Mouse (Mus musculus) limb, embryonic 11.5 days (tissue): Measurements from ENCODE around the gene Pofut1. TPM values are rescaled to one million over a fixed set of nuclear protein-coding genes. Genes with fewer than 3 reads are reported as not detected.

ENCODE experiments used
- ATAC-seq: fragments of 200-750 bp; cut with Nextera tagmentation; 2 replicates; pipeline ENCODE4 v1.8.0; 2017; ENCODE audit warnings: low read depth; ENCODE audit not compliant: insufficient number of reproducible peaks, low FRiP score, low TSS enrichment
- DNase-seq: peaks from one replicate; pipeline ENCODE4 v3.0.0-alpha.2; 2015; ENCODE audit warnings: low spot score
- H3K27ac ChIP-seq: fragments of 300-500 bp; sonication (generic); replicated peaks from 2 replicates; pipeline ENCODE4 v1.5.1; 2014; ENCODE audit warnings: low read depth, mild to moderate bottlenecking, low read length
- H3K27me3 ChIP-seq: fragments of 300-500 bp; sonication (generic); 2 replicates; pipeline ENCODE4 v1.6.1; 2014; ENCODE audit warnings: mild to moderate bottlenecking, low read length, mixed read lengths; ENCODE audit not compliant: control insufficient read depth, insufficient read depth
- H3K36me3 ChIP-seq: fragments of 300-500 bp; sonication (generic); 2 replicates; pipeline ENCODE4 v1.6.1; 2014; ENCODE audit warnings: mild to moderate bottlenecking, low read length, moderate library complexity, mixed read lengths; ENCODE audit not compliant: control insufficient read depth, insufficient read depth
- H3K4me1 ChIP-seq: fragments of 300-500 bp; sonication (generic); 2 replicates; pipeline ENCODE4 v1.6.1; 2014; ENCODE audit warnings: low read length, mixed read lengths; ENCODE audit not compliant: control insufficient read depth, insufficient read depth
- H3K4me2 ChIP-seq: fragments of 300-500 bp; sonication (generic); 2 replicates; pipeline ENCODE4 v1.6.1; 2014; ENCODE audit warnings: low read depth, mild to moderate bottlenecking, moderate library complexity; ENCODE audit not compliant: severe bottlenecking
- H3K4me3 ChIP-seq: fragments of 300-500 bp; sonication (generic); 2 replicates; pipeline ENCODE4 v1.5.1; 2014; ENCODE audit warnings: low read depth, low read length
- H3K9ac ChIP-seq: fragments of 300-500 bp; sonication (generic); 2 replicates; pipeline ENCODE4 v1.6.1; 2014; ENCODE audit warnings: mild to moderate bottlenecking, low read length
- H3K9me3 ChIP-seq: fragments of 300-500 bp; sonication (generic); 2 replicates; pipeline ENCODE4 v1.6.1; 2016; ENCODE audit warnings: low read length; ENCODE audit not compliant: control insufficient read depth
- WGBS: fragments of 180-500 bp; shearing (Covaris S2); extraction: QIAGEN DNeasy Blood & Tissue Kit; methylation state at CpG from one replicate; pipeline ENCODE4 v1.1.7; 2014; 5-methylcytosine and 5-hydroxymethylcytosine counted together
- polyA plus RNA-seq: library from polyadenylated mRNA; unstranded; fragments of >200 nt; fragmentation: Nextera tagmentation; extraction: Ambion mirVana; gene quantifications from 2 replicates; pipeline ENCODE4 v1.2.1, GENCODE M21; 2014

The Pofut1 gene
- polyA plus RNA-seq, 1 experiment from 2014 or later, result 7.3 TPM

- H3K4me3 ChIP-seq, result no peak overlapping the region
- no peak for DNase-seq
- no peak overlapping the region for H3K9ac ChIP-seq
- no peak overlapping the region for H3K4me2 ChIP-seq
- H3K9me3 ChIP-seq, result no peaks in the 10 kb centered on the region
- WGBS, result 79% methylated on average over 4 of the region's 4 CpGs
- no peaks in the 10 kb centered on the region for H3K27me3 ChIP-seq
- no peak overlapping the region for H3K27ac ChIP-seq
- peaks cover 9% of the 10 kb centered on the region for H3K36me3 ChIP-seq
- ATAC-seq, result no peak
- no peaks in the 10 kb centered on the region for H3K4me1 ChIP-seq
These were observed 28.0 kb upstream of the Pofut1 start for GRCm38 (mm10) chr2:153213351-153213750.

- WGBS, result 72% methylated on average over 6 of the region's 6 CpGs
- no peaks in the 10 kb centered on the region for H3K27me3 ChIP-seq
- DNase-seq, result no peak
- no peak overlapping the region for H3K27ac ChIP-seq
- no peak overlapping the region for H3K4me3 ChIP-seq
- ATAC-seq, result no peak
- H3K4me2 ChIP-seq, result no peak overlapping the region
- no peaks in the 10 kb centered on the region for H3K4me1 ChIP-seq
- no peak overlapping the region for H3K9ac ChIP-seq
- H3K36me3 ChIP-seq, result peaks cover 2% of the 10 kb centered on the region
- no peaks in the 10 kb centered on the region for H3K9me3 ChIP-seq
These were observed 26.5 kb upstream of the Pofut1 start for GRCm38 (mm10) chr2:153214771-153215259.

- no peak overlapping the region for H3K4me3 ChIP-seq
- WGBS, result 83% methylated on average over 4 of the region's 4 CpGs
- ATAC-seq (no peak), DNase-seq (no peak)
- H3K36me3 ChIP-seq, result no peaks in the 10 kb centered on the region; the same call in none of the 2 replicates
- H3K4me2 ChIP-seq, result no peak overlapping the region
- H3K9ac ChIP-seq, result no peak overlapping the region
- H3K27ac ChIP-seq, result no peak overlapping the region
- H3K9me3 ChIP-seq, result no peaks in the 10 kb centered on the region
- H3K4me1 ChIP-seq, result no peaks in the 10 kb centered on the region
- H3K27me3 ChIP-seq, result no peaks in the 10 kb centered on the region
These were observed 25.9 kb upstream of the Pofut1 start for GRCm38 (mm10) chr2:153215421-153215820.

DNA sequence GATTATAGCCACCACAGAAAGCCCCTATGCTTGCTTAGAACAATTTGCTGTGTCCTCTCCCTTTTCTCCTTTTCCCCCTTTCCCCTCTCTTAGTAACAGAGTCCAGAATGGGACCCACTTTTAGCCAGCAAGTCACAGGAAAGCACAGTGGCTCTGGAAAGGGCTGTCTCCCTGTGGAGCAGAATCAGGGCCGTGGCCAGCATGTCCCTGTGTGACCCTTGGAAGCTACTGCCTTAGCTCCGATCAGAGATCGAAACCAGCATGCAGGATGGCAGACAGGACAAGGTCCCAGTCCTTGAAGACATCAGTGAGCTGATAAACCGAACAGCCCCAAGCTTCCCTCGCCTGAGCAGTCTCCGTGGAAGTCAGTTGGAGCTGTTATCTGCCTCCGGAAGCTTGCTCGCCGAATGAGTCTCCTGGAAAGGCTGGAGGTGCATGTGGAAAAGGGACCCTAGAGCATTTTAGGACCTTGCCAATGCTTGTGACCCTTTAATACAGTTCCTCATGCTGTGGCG lies 23.4 kb upstream of the Pofut1 start:
- Histone ChIP-seq H3K27ac (no peak overlapping the region), H3K4me1 (no peaks in the 10 kb centered on the region), H3K4me3 (no peak overlapping the region), H3K9me3 (no peaks in the 10 kb centered on the region), H3K36me3 (no peaks in the 10 kb centered on the region; the same call in none of the 2 replicates), H3K27me3 (no peaks in the 10 kb centered on the region), H3K9ac (no peak overlapping the region), H3K4me2 (no peak overlapping the region)
- DNase-seq (no peak), ATAC-seq (no peak)
- WGBS, result 82% methylated on average over 10 of the region's 10 CpGs

DNA sequence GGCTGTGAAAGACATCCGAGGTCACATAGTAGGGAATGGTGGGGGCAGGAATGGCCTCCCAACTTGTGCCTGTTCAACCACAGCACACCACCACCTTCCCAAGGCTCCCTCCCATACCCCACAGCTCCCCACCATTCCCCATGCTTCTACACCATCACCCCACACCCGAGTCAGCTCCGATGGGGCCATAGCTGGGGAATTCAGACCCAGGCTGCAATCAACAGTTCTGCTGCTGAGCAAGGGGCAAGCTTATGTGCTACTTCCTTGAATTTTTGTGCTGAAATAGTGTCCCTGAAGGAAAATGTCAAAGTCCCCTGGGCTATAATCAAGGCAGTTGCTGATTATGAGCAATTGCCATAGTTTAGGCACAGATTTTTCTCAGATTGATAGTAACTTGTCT lies 22.8 kb upstream of the Pofut1 start:
- Histone ChIP-seq H3K27ac (no peak overlapping the region), H3K9ac (no peak overlapping the region), H3K4me2 (no peak overlapping the region), H3K4me3 (no peak overlapping the region), H3K4me1 (no peaks in the 10 kb centered on the region), H3K36me3 (no peaks in the 10 kb centered on the region; the same call in 1 of the 2 replicates), H3K9me3 (no peaks in the 10 kb centered on the region), H3K27me3 (no peaks in the 10 kb centered on the region)
- 82% methylated on average over 3 of the region's 3 CpGs for WGBS
- ATAC-seq (no peak), DNase-seq (no peak)

DNA sequence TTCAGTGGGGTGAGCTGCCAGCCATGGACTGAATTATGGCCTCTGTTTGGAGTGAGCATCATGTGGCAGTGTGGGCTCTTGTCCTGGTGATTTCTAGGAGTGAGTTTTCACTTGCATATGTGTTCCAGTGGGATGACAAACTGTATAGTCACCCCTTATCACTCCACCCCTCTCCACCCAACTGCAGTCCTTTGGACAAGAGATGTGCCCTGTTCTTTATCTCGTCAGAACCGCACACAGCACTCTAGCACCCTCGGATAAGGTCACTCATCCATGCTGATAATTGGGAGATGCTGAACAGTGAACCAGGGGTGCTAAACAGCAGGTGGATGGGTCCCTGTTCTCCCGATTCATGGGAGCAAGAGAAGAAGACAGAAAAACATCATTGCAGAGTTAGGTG lies 19.7 kb upstream of the Pofut1 start:
- no peak overlapping the region for H3K9ac ChIP-seq
- H3K27ac ChIP-seq, result no peak overlapping the region
- H3K9me3 ChIP-seq, result no peaks in the 10 kb centered on the region
- DNase-seq (no peak), ATAC-seq (no peak)
- H3K4me2 ChIP-seq, result no peak overlapping the region
- 86% methylated on average over 4 of the region's 4 CpGs for WGBS
- peaks cover 8% of the 10 kb centered on the region for H3K4me1 ChIP-seq
- no peaks in the 10 kb centered on the region; the same call in 1 of the 2 replicates for H3K36me3 ChIP-seq
- H3K27me3 ChIP-seq, result no peaks in the 10 kb centered on the region
- H3K4me3 ChIP-seq, result no peak overlapping the region

DNA sequence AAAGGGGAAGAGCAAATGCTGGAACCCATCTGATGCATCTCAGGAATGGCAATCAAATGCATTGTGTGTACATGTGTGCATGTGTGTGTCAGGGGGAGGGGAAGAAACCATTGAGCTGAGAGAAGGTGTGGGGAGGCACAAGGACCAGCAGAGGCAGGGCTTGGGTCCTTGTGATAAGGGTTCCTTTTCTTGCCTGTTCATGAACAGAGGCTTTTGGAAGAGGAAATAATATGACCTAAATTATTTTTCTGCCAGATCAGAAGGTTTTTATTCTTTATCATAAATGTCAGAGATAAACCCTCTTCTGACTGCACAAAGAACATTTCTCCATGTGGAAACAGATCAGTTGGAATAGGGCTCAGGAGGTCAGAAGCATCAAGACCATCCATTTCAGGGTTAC lies 19.2 kb upstream of the Pofut1 start:
- H3K9me3 ChIP-seq, result no peaks in the 10 kb centered on the region
- H3K4me1 ChIP-seq, result peaks cover 8% of the 10 kb centered on the region
- no peaks in the 10 kb centered on the region for H3K27me3 ChIP-seq
- no peak for ATAC-seq
- no peaks in the 10 kb centered on the region; the same call in 1 of the 2 replicates for H3K36me3 ChIP-seq
- DNase-seq, result no peak
- no peak overlapping the region for H3K4me3 ChIP-seq
- H3K27ac ChIP-seq, result no peak overlapping the region
- H3K9ac ChIP-seq, result no peak overlapping the region
- no peak overlapping the region for H3K4me2 ChIP-seq

DNA sequence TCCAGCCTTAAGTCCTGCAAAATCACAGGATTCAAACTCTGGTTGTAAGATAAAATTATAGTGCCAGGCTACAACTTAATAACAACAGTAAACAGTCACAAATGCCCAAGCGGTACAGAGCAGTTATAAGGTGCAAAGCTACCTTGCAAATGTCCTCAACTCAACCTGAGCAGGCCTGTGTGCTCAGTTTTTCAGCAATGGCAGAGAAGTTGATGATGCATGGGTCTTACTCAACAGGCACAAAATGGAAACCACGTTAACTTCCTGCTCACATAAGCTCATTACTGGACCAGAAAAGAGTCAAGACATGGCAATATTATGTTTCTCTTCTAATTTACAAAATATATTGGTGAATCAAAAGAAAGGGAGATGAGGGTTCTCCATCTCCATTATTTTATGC lies 18.8 kb upstream of the Pofut1 start:
- no peaks in the 10 kb centered on the region for H3K9me3 ChIP-seq
- ATAC-seq, result no peak
- H3K27ac ChIP-seq, result no peak overlapping the region
- no peak overlapping the region for H3K4me2 ChIP-seq
- peaks cover 8% of the 10 kb centered on the region for H3K4me1 ChIP-seq
- H3K36me3 ChIP-seq, result no peaks in the 10 kb centered on the region; the same call in 1 of the 2 replicates
- DNase-seq, result no peak
- H3K4me3 ChIP-seq, result no peak overlapping the region
- no peak overlapping the region for H3K9ac ChIP-seq
- WGBS, result 90% methylated on average over 2 of the region's 2 CpGs
- no peaks in the 10 kb centered on the region for H3K27me3 ChIP-seq
